Mouse (Mus musculus) kidney, embryonic 14.5 days (tissue): ENCODE measurements around the gene Reep1. TPM values are rescaled to one million over a fixed set of nuclear protein-coding genes. Genes with fewer than 3 reads are reported as not detected.

ENCODE experiments used
- ATAC-seq: fragments of 200-750 bp; cut with Nextera tagmentation; 2 replicates; pipeline ENCODE4 v1.8.0; 2017; ENCODE audit warnings: moderate number of reproducible peaks, mild to moderate bottlenecking, moderate TSS enrichment, moderate library complexity; ENCODE audit not compliant: low FRiP score, low TSS enrichment
- H3K27ac ChIP-seq: fragments of 300-500 bp; sonication (generic); 2 replicates; pipeline ENCODE4 v1.5.1; 2014; ENCODE audit warnings: low read depth, mild to moderate bottlenecking, low read length, moderate library complexity, mixed read lengths
- H3K27me3 ChIP-seq: fragments of 300-500 bp; sonication (generic); 2 replicates; pipeline ENCODE4 v1.6.1; 2014; ENCODE audit warnings: mild to moderate bottlenecking, low read length; ENCODE audit not compliant: control insufficient read depth, insufficient read depth
- H3K36me3 ChIP-seq: fragments of 300-500 bp; sonication (generic); 2 replicates; pipeline ENCODE4 v1.6.1; 2014; ENCODE audit warnings: low read length, mixed read lengths; ENCODE audit not compliant: control insufficient read depth, insufficient read depth
- H3K4me1 ChIP-seq: fragments of 300-500 bp; sonication (generic); 2 replicates; pipeline ENCODE4 v1.6.1; 2014; ENCODE audit warnings: low read length, mixed read lengths; ENCODE audit not compliant: control insufficient read depth, insufficient read depth
- H3K4me2 ChIP-seq: fragments of 300-500 bp; sonication (generic); replicated peaks from 2 replicates; pipeline ENCODE4 v1.6.1; 2014; ENCODE audit warnings: low read depth, mild to moderate bottlenecking, low read length
- H3K4me3 ChIP-seq: fragments of 300-500 bp; sonication (generic); 2 replicates; pipeline ENCODE4 v1.5.1; 2014; ENCODE audit warnings: mild to moderate bottlenecking, low read length
- H3K9ac ChIP-seq: fragments of 300-500 bp; sonication (generic); 2 replicates; pipeline ENCODE4 v1.6.1; 2014; ENCODE audit warnings: low read depth, mild to moderate bottlenecking, low read length, moderate library complexity
- H3K9me3 ChIP-seq: fragments of 300-500 bp; sonication (generic); 2 replicates; pipeline ENCODE4 v1.6.1; 2016; ENCODE audit warnings: low read length; ENCODE audit not compliant: control insufficient read depth
- WGBS: fragments of 180-500 bp; shearing (Covaris S2); extraction: QIAGEN DNeasy Blood & Tissue Kit; methylation state at CpG from one replicate; pipeline ENCODE4 v1.1.7; 2014; 5-methylcytosine and 5-hydroxymethylcytosine counted together
- polyA plus RNA-seq: library from polyadenylated mRNA; unstranded; fragments of >200 nt; fragmentation: Nextera tagmentation; extraction: Ambion mirVana; gene quantifications from 2 replicates; pipeline ENCODE4 v1.2.1, GENCODE M21; 2014

Reep1 gene
- polyA plus RNA-seq, 1 experiment from 2014 or later, result 13.2 TPM

GRCm38 (mm10) chr6:71744934-71745333 is 37.6 kb downstream of the Reep1 start:
- Histone ChIP-seq H3K4me1 (no peaks in the 10 kb centered on the region), H3K36me3 (no peaks in the 10 kb centered on the region), H3K27ac (no peak overlapping the region), H3K27me3 (no peaks in the 10 kb centered on the region), H3K4me2 (no peak overlapping the region), H3K9ac (no peak overlapping the region), H3K9me3 (no peaks in the 10 kb centered on the region), H3K4me3 (no peak overlapping the region)
- WGBS, result 84% methylated on average over 6 of the region's 6 CpGs
- ATAC-seq, result no peak

- 88% methylated on average over 9 of the region's 9 CpGs for WGBS
- no peaks in the 10 kb centered on the region for H3K4me1 ChIP-seq
- H3K36me3 ChIP-seq, result no peaks in the 10 kb centered on the region
- H3K9ac ChIP-seq, result no peak overlapping the region
- H3K27ac ChIP-seq, result no peak overlapping the region
- no peak overlapping the region for H3K4me3 ChIP-seq
- no peak overlapping the region for H3K4me2 ChIP-seq
- H3K27me3 ChIP-seq, result no peaks in the 10 kb centered on the region
- ATAC-seq, result no peak
- H3K9me3 ChIP-seq, result no peaks in the 10 kb centered on the region
Observed at GRCm38 (mm10) chr6:71745482-71746234, 38.3 kb downstream of the Reep1 start.

GRCm38 (mm10) chr6:71746246-71746645 is 38.9 kb downstream of the Reep1 start:
- no peak overlapping the region for H3K27ac ChIP-seq
- no peak overlapping the region for H3K9ac ChIP-seq
- H3K4me3 ChIP-seq, result no peak overlapping the region
- H3K4me2 ChIP-seq, result no peak overlapping the region
- no peaks in the 10 kb centered on the region for H3K4me1 ChIP-seq
- no peaks in the 10 kb centered on the region for H3K27me3 ChIP-seq
- 24% methylated on average over 1 of the region's 1 CpGs for WGBS
- H3K36me3 ChIP-seq, result no peaks in the 10 kb centered on the region
- no peak for ATAC-seq
- no peaks in the 10 kb centered on the region for H3K9me3 ChIP-seq

GRCm38 (mm10) chr6:71746846-71747245 is 39.5 kb downstream of the Reep1 start:
- Histone ChIP-seq H3K9me3 (no peaks in the 10 kb centered on the region), H3K36me3 (no peaks in the 10 kb centered on the region), H3K9ac (no peak overlapping the region), H3K27ac (no peak overlapping the region), H3K4me1 (no peaks in the 10 kb centered on the region), H3K27me3 (no peaks in the 10 kb centered on the region), H3K4me2 (no peak overlapping the region), H3K4me3 (no peak overlapping the region)
- 87% methylated on average over 8 of the region's 8 CpGs for WGBS
- no peak for ATAC-seq

- Histone ChIP-seq H3K36me3 (no peaks in the 10 kb centered on the region), H3K27ac (no peak overlapping the region), H3K4me3 (no peak overlapping the region), H3K4me2 (no peak overlapping the region), H3K27me3 (no peaks in the 10 kb centered on the region), H3K9ac (no peak overlapping the region), H3K4me1 (peaks cover 2% of the 10 kb centered on the region; the same call in 1 of the 2 replicates), H3K9me3 (no peaks in the 10 kb centered on the region)
- no peak for ATAC-seq
- 79% methylated on average over 2 of the region's 2 CpGs for WGBS
Observed at GRCm38 (mm10) chr6:71751602-71752001, 44.2 kb downstream of the Reep1 start.

GRCm38 (mm10) chr6:71752791-71753464 is 45.6 kb downstream of the Reep1 start:
- Histone ChIP-seq H3K27me3 (no peaks in the 10 kb centered on the region), H3K4me1 (peaks cover 3% of the 10 kb centered on the region; the same call in 1 of the 2 replicates), H3K36me3 (no peaks in the 10 kb centered on the region), H3K9ac (no peak overlapping the region), H3K4me3 (no peak overlapping the region), H3K27ac (no peak overlapping the region), H3K4me2 (no peak overlapping the region), H3K9me3 (no peaks in the 10 kb centered on the region)
- ATAC-seq, result no peak
- 71% methylated on average over 7 of the region's 7 CpGs for WGBS

- no peak overlapping the region for H3K4me3 ChIP-seq
- no peaks in the 10 kb centered on the region for H3K9me3 ChIP-seq
- peaks cover 3% of the 10 kb centered on the region; the same call in 1 of the 2 replicates for H3K4me1 ChIP-seq
- no peak overlapping the region for H3K4me2 ChIP-seq
- peak; percentile 83 for ATAC-seq
- H3K27me3 ChIP-seq, result no peaks in the 10 kb centered on the region
- no peaks in the 10 kb centered on the region for H3K36me3 ChIP-seq
- 31% methylated on average over 10 of the region's 10 CpGs for WGBS
- no peak overlapping the region for H3K9ac ChIP-seq
- no peak overlapping the region for H3K27ac ChIP-seq
Observed at GRCm38 (mm10) chr6:71757039-71757894, 49.9 kb downstream of the Reep1 start.

GRCm38 (mm10) chr6:71758780-71759179 is 51.4 kb downstream of the Reep1 start:
- Histone ChIP-seq H3K27me3 (no peaks in the 10 kb centered on the region), H3K36me3 (no peaks in the 10 kb centered on the region), H3K27ac (no peak overlapping the region), H3K9ac (no peak overlapping the region), H3K4me1 (peaks cover 3% of the 10 kb centered on the region; the same call in 1 of the 2 replicates), H3K4me3 (no peak overlapping the region), H3K9me3 (no peaks in the 10 kb centered on the region), H3K4me2 (no peak overlapping the region)
- no peak for ATAC-seq
- WGBS, result 73% methylated on average over 4 of the region's 4 CpGs
